14 mouse cellular contexts compared by ENCODE assay signal in the genomic region with DNA sequence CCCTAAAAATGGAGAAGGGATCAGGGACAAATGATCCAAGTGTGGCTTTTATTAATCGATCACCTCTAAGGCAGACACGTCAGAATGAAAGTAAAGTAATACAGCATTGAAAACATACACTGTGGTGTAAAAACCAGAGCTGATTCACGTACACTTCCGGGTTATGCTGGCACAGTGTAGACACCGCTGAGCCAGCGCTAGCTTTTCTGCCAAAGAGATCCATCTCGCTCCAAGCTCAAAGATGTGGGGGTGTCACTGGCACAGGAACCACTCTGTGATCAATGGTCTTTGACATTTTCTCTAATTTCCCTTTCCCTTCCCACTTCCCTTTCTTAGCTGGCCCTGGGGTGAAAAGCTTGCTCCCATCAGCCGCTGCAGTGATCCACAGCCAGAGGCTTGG.
DNase-seq lines count a peak whose midpoint lies in the region; ATAC-seq and TF ChIP-seq lines count a peak whose summit lies in the region.
"Had no signal": no experiment of that assay in that cellular context is flagged by ENCODE, and none has a peak within 500 bp of the region (broad histone marks: within the 10 kb centered on the region; RNA-seq: fewer than 3 reads in every experiment).

No protein-coding gene starts in this region.

- peak overlapping the region; percentile 65 for H3K27ac ChIP-seq in left cerebral cortex, adult 2 months
- H3K27ac ChIP-seq in hindbrain, embryonic 10.5 days: peak overlapping the region; percentile 51
- peak overlapping the region; percentile 39 for H3K27ac ChIP-seq in midbrain, embryonic 15.5 days
- H3K27ac ChIP-seq: lung, embryonic 15.5 days; stomach, embryonic 15.5 days had no signal

- ATAC-seq in midbrain, embryonic 15.5 days (replicated peaks): peak; percentile 59; the same call in 1 of the 2 replicates
- ATAC-seq: intestine, postnatal 0 days had no signal

- H3K4me2 ChIP-seq in midbrain, embryonic 15.5 days: no peak overlapping the region
- H3K4me2 ChIP-seq: lung, embryonic 15.5 days; stomach, embryonic 15.5 days had no signal

- 82% methylated on average over 8 of the region's 8 CpGs for WGBS in hindbrain, embryonic 10.5 days
- WGBS in midbrain, embryonic 15.5 days: 61% methylated on average over 8 of the region's 8 CpGs

- no peaks in the 10 kb centered on the region; the same call in 1 of the 2 replicates for H3K36me3 ChIP-seq in hindbrain, embryonic 10.5 days
- H3K36me3 ChIP-seq in midbrain, embryonic 15.5 days (replicated peaks): no peaks in the 10 kb centered on the region
- H3K36me3 ChIP-seq: lung, embryonic 15.5 days; stomach, embryonic 15.5 days had no signal

- no peak overlapping the region for H3K4me3 ChIP-seq in left cerebral cortex, adult 2 months
- no peak overlapping the region for H3K4me3 ChIP-seq in hindbrain, embryonic 10.5 days
- no peak overlapping the region for H3K4me3 ChIP-seq in midbrain, embryonic 15.5 days
- H3K4me3 ChIP-seq: lung, embryonic 15.5 days; stomach, embryonic 15.5 days had no signal

- H3K9me3 ChIP-seq in hindbrain, embryonic 10.5 days: no peaks in the 10 kb centered on the region
- H3K9me3 ChIP-seq in midbrain, embryonic 15.5 days: no peaks in the 10 kb centered on the region
- H3K9me3 ChIP-seq: lung, embryonic 15.5 days; stomach, embryonic 15.5 days had no signal

- intact Hi-C loops in left cerebral cortex, adult 2 months (cut with DNase I): loop anchor here (2.0 to 5.0 kb wide), 3 partner anchors 76 to 187 kb away; no protein-coding TSS in a partner anchor

- H3K27me3 ChIP-seq in hindbrain, embryonic 10.5 days (ENCODE audit: insufficient read depth, poor library complexity, severe bottlenecking): no peaks in the 10 kb centered on the region
- H3K27me3 ChIP-seq in midbrain, embryonic 15.5 days (replicated peaks): no peaks in the 10 kb centered on the region
- H3K27me3 ChIP-seq: lung, embryonic 15.5 days; stomach, embryonic 15.5 days had no signal

- H3K4me1 ChIP-seq in hindbrain, embryonic 10.5 days (replicated peaks): peaks cover 25% of the 10 kb centered on the region
- H3K4me1 ChIP-seq in midbrain, embryonic 15.5 days: peaks cover 22% of the 10 kb centered on the region
- H3K4me1 ChIP-seq: lung, embryonic 15.5 days; stomach, embryonic 15.5 days had no signal

- TF ChIP-seq POLR2A in brain, embryonic 14.5 days (IDR thresholded peaks at IDR 0.05; ENCODE audit: borderline replicate concordance, extremely low read depth, insufficient read depth, insufficient read length, poor library complexity, severe bottlenecking): no peak

- no peak overlapping the region for H3K9ac ChIP-seq in midbrain, embryonic 15.5 days
- H3K9ac ChIP-seq: lung, embryonic 15.5 days; stomach, embryonic 15.5 days had no signal

- DNase-seq in left cerebral cortex, adult 2 months (ENCODE audit: extremely low spot score in 1 of 2, low spot score in 2 of 2): no peak
- no peak for DNase-seq in left cerebral cortex, adult 9 months (ENCODE audit: low spot score in 2 of 2)
- peak; percentile 70 for DNase-seq in brain, embryonic 14.5 days (ENCODE audit: low read depth)
- DNase-seq in hindbrain, embryonic 10.5 days (ENCODE audit: low spot score): no peak
- no peak for DNase-seq in urinary bladder, postnatal 4 days (ENCODE audit: low spot score in 2 of 2)
- no peak for DNase-seq in adrenal gland, postnatal 10 days
- DNase-seq: adrenal gland, postnatal 36 days; kidney, postnatal 25 days; layer of hippocampus, postnatal 36 days; thymus, postnatal 36 days had no signal

- no peak for TF ChIP-seq CTCF in left cerebral cortex, adult 2 months (IDR thresholded peaks at IDR 0.05)
- no peak for TF ChIP-seq CTCF in brain, embryonic 14.5 days (IDR thresholded peaks at IDR 0.05; ENCODE audit: borderline replicate concordance, extremely low read depth, insufficient read depth, insufficient read length)
